Mouse (Mus musculus) C2C12 (cell line): ENCODE data around the gene Smg6. TPM values are rescaled to one million over a fixed set of nuclear protein-coding genes. Genes with fewer than 3 reads are reported as not detected.

Experiments used
- H3K27me3 ChIP-seq: one replicate; pipeline ENCODE4 v1.6.1; 2011; ENCODE audit not compliant: control insufficient read depth, insufficient read depth, insufficient read length
- H3K36me3 ChIP-seq: one replicate; pipeline ENCODE4 v1.6.1; 2011; ENCODE audit not compliant: control insufficient read depth, insufficient read depth
- H3K4me3 ChIP-seq: one replicate; pipeline ENCODE4 v1.5.1; 2011; ENCODE audit warnings: mild to moderate bottlenecking, control low read depth; ENCODE audit not compliant: poor library complexity, insufficient read depth, severe bottlenecking
- H3K79me2 ChIP-seq: one replicate; pipeline ENCODE4 v1.6.1; 2011; ENCODE audit not compliant: control insufficient read depth, insufficient read depth
- H3K79me3 ChIP-seq: one replicate; pipeline ENCODE4 v1.6.1; 2011; ENCODE audit warnings: low read depth, control low read depth
- H3ac ChIP-seq: one replicate; pipeline ENCODE3; 2011; ENCODE audit warnings: low read depth; ENCODE audit not compliant: control insufficient read depth, insufficient read length
- CEBPB ChIP-seq: IDR thresholded peaks from one replicate; pipeline ENCODE4 v1.6.1; 2011; ENCODE audit warnings: low read depth, mild to moderate bottlenecking, control low read depth, moderate library complexity
- CTCF ChIP-seq: IDR thresholded peaks from one replicate; pipeline ENCODE4 v1.5.1; 2011; ENCODE audit not compliant: control insufficient read depth, insufficient read depth, insufficient read length
- FOSL1 ChIP-seq: IDR thresholded peaks from one replicate; pipeline ENCODE4 v1.8.0; 2011; ENCODE audit warnings: mild to moderate bottlenecking, low read length; ENCODE audit not compliant: poor library complexity, insufficient read depth, severe bottlenecking
- MAX ChIP-seq: IDR thresholded peaks from one replicate; pipeline ENCODE4 v1.6.1; 2011; ENCODE audit warnings: mild to moderate bottlenecking, control low read depth
- MYOD1 ChIP-seq: IDR thresholded peaks from one replicate; pipeline ENCODE4 v1.6.1; 2011; ENCODE audit warnings: low read depth; ENCODE audit not compliant: control insufficient read depth, insufficient read length
- MYOG ChIP-seq: IDR thresholded peaks from one replicate; pipeline ENCODE4 v1.6.1; 2011; ENCODE audit not compliant: control insufficient read depth, insufficient read length; ENCODE audit errors: extremely low read depth
- USF1 ChIP-seq: IDR thresholded peaks from one replicate; pipeline ENCODE4 v1.6.1; 2011; ENCODE audit warnings: low read depth, mild to moderate bottlenecking, control low read depth, moderate library complexity
- polyA plus RNA-seq: library from polyadenylated mRNA; unstranded; fragments of >200 nt; fragmentation: generic; extraction: Trizol; gene quantifications from one replicate; pipeline ENCODE4 v1.2.1, GENCODE M21; 2012; ENCODE audit warnings: missing spikeins

Smg6 gene
- polyA plus RNA-seq, 1 experiment = 7.5 TPM

GRCm38 (mm10) chr11:75155985-75156384, 230.4 kb downstream of the Smg6 start:
- Histone ChIP-seq H3K79me2 (peaks cover 4% of the 10 kb centered on the region), H3K36me3 (peaks cover 27% of the 10 kb centered on the region), H3K4me3 (no peak overlapping the region), H3ac (no peak overlapping the region), H3K79me3 (no peaks in the 10 kb centered on the region), H3K27me3 (no peaks in the 10 kb centered on the region)
- TF ChIP-seq USF1 = no peak
- TF ChIP-seq MYOD1 = no peak
- no peak for TF ChIP-seq FOSL1
- no peak for TF ChIP-seq CTCF
- no peak for TF ChIP-seq MAX
- no peak for TF ChIP-seq MYOG
- no peak for TF ChIP-seq CEBPB

GRCm38 (mm10) chr11:75156416-75156815, 230.8 kb downstream of the Smg6 start:
- Histone ChIP-seq H3ac (no peak overlapping the region), H3K4me3 (no peak overlapping the region), H3K36me3 (peaks cover 27% of the 10 kb centered on the region), H3K79me3 (no peaks in the 10 kb centered on the region), H3K27me3 (no peaks in the 10 kb centered on the region), H3K79me2 (peaks cover 4% of the 10 kb centered on the region)
- no peak for TF ChIP-seq USF1
- no peak for TF ChIP-seq FOSL1
- TF ChIP-seq CEBPB = no peak
- TF ChIP-seq MAX = no peak
- TF ChIP-seq CTCF = no peak
- no peak for TF ChIP-seq MYOG
- no peak for TF ChIP-seq MYOD1

- H3ac ChIP-seq = no peak overlapping the region
- peaks cover 27% of the 10 kb centered on the region for H3K36me3 ChIP-seq
- no peak for TF ChIP-seq CEBPB
- TF ChIP-seq MYOG = no peak
- TF ChIP-seq CTCF = no peak
- TF ChIP-seq MYOD1 = no peak
- TF ChIP-seq MAX = no peak
- no peak overlapping the region for H3K4me3 ChIP-seq
- H3K79me3 ChIP-seq = no peaks in the 10 kb centered on the region
- no peaks in the 10 kb centered on the region for H3K27me3 ChIP-seq
- H3K79me2 ChIP-seq = peaks cover 4% of the 10 kb centered on the region
These were observed 231.4 kb downstream of the Smg6 start for GRCm38 (mm10) chr11:75157037-75157436.

GRCm38 (mm10) chr11:75157901-75158300, 232.3 kb downstream of the Smg6 start:
- no peak overlapping the region for H3ac ChIP-seq
- H3K79me2 ChIP-seq = no peaks in the 10 kb centered on the region
- no peak overlapping the region for H3K4me3 ChIP-seq
- TF ChIP-seq MYOG = no peak
- no peak for TF ChIP-seq FOSL1
- H3K36me3 ChIP-seq = peaks cover 27% of the 10 kb centered on the region
- H3K79me3 ChIP-seq = no peaks in the 10 kb centered on the region
- H3K27me3 ChIP-seq = no peaks in the 10 kb centered on the region

GRCm38 (mm10) chr11:75158432-75158831, 232.8 kb downstream of the Smg6 start:
- H3K36me3 ChIP-seq = peaks cover 27% of the 10 kb centered on the region

GRCm38 (mm10) chr11:75159564-75159963, 233.9 kb downstream of the Smg6 start:
- H3K27me3 ChIP-seq = no peaks in the 10 kb centered on the region
- H3K36me3 ChIP-seq = peaks cover 27% of the 10 kb centered on the region
- H3K79me2 ChIP-seq = no peaks in the 10 kb centered on the region
- H3K79me3 ChIP-seq = no peaks in the 10 kb centered on the region
- no peak overlapping the region for H3K4me3 ChIP-seq
- TF ChIP-seq CTCF = peak; percentile 39
- TF ChIP-seq MAX = no peak
- no peak overlapping the region for H3ac ChIP-seq

More at GRCm38 (mm10) chr11:75158432-75158831, 232.8 kb downstream of the Smg6 start:
- no peaks in the 10 kb centered on the region for H3K79me2 ChIP-seq
- no peaks in the 10 kb centered on the region for H3K27me3 ChIP-seq
- no peaks in the 10 kb centered on the region for H3K79me3 ChIP-seq
- H3ac ChIP-seq = no peak overlapping the region
- TF ChIP-seq MYOG (no peak), CTCF (no peak), MYOD1 (no peak), FOSL1 (no peak), CEBPB (no peak), USF1 (no peak), MAX (no peak)
- no peak overlapping the region for H3K4me3 ChIP-seq
